Mouse (Mus musculus) erythroblast, embryonic 14.5 days (primary cell): Measurements from ENCODE around the gene Scnn1a.

Experiments
- GATA1 ChIP-seq: IDR thresholded peaks from 2 replicates; pipeline ENCODE4 v1.6.1; 2012; ENCODE audit warnings: low read length, inconsistent platforms, mixed read lengths
- TAL1 ChIP-seq: IDR thresholded peaks from 3 replicates; pipeline ENCODE4 v1.6.1; 2012; ENCODE audit warnings: low read length, inconsistent platforms, mixed read lengths

- TF ChIP-seq GATA1 (no peak), TAL1 (no peak)
These were observed 47.4 kb downstream of the Scnn1a start for GRCm38 (mm10) chr6:125367758-125368371.
